Mouse (Mus musculus): ENCODE data around the gene Ovol2. TPM values are rescaled to one million over a fixed set of nuclear protein-coding genes. Genes with fewer than 3 reads are reported as not detected.
"Not testable (repeated sequence)": the region's sequence is repeated elsewhere in the genome, so short reads cannot be mapped to it uniquely, and the experiment has no call there.

Ovol2 gene
- polyA plus RNA-seq, 1 experiment from 2014 or later: 1.1 TPM

GRCm38 (mm10) chr2:144343158-144343557 lies 11.2 kb upstream of the Ovol2 start:
- Histone ChIP-seq H3K4me2 (replicated peaks) (no peak overlapping the region), H3K9me3 (no peaks in the 10 kb centered on the region), H3K9ac (no peak overlapping the region), H3K27me3 (no peaks in the 10 kb centered on the region), H3K36me3 (no peaks in the 10 kb centered on the region), H3K27ac (no peak overlapping the region), H3K4me1 (no peaks in the 10 kb centered on the region), H3K4me3 (no peak overlapping the region)
- WGBS: 80% methylated on average over 4 of the region's 4 CpGs
- ATAC-seq (ENCODE audit: insufficient number of reproducible peaks, insufficient read depth, low FRiP score, low TSS enrichment): no peak

- H3K27me3 ChIP-seq: peaks cover 25% of the 10 kb centered on the region
- H3K9ac ChIP-seq; H3K4me3 ChIP-seq; H3K36me3 ChIP-seq; H3K9me3 ChIP-seq; H3K4me1 ChIP-seq; ATAC-seq (ENCODE audit: insufficient number of reproducible peaks, insufficient read depth, low FRiP score, low TSS enrichment); H3K4me2 ChIP-seq (replicated peaks); H3K27ac ChIP-seq: not testable (repeated sequence)
- WGBS: 76% methylated on average over 6 of the region's 6 CpGs
Measured at GRCm38 (mm10) chr2:144338149-144338548, 6.2 kb upstream of the Ovol2 start.

GRCm38 (mm10) chr2:144337701-144338100 lies 5.8 kb upstream of the Ovol2 start:
- H3K27me3 ChIP-seq: peaks cover 29% of the 10 kb centered on the region
- H3K9ac ChIP-seq: no peak overlapping the region
- H3K9me3 ChIP-seq: no peaks in the 10 kb centered on the region
- no peak for ATAC-seq (ENCODE audit: insufficient number of reproducible peaks, insufficient read depth, low FRiP score, low TSS enrichment)
- WGBS: 72% methylated on average over 8 of the region's 8 CpGs
- H3K4me1 ChIP-seq: no peaks in the 10 kb centered on the region
- no peak overlapping the region for H3K27ac ChIP-seq
- no peak overlapping the region for H3K4me2 ChIP-seq (replicated peaks)
- no peak overlapping the region for H3K4me3 ChIP-seq
- no peaks in the 10 kb centered on the region for H3K36me3 ChIP-seq

GRCm38 (mm10) chr2:144337230-144337629 lies 5.3 kb upstream of the Ovol2 start:
- H3K36me3 ChIP-seq: no peaks in the 10 kb centered on the region
- H3K9ac ChIP-seq: no peak overlapping the region
- no peaks in the 10 kb centered on the region for H3K9me3 ChIP-seq
- peaks cover 33% of the 10 kb centered on the region for H3K27me3 ChIP-seq
- 0 out of 2 replicates have a peak, but pooled peaks cover 3% of the 10 kb centered on the region for H3K4me1 ChIP-seq
- no peak overlapping the region for H3K4me3 ChIP-seq
- 54% methylated on average over 3 of the region's 3 CpGs for WGBS
- no peak overlapping the region for H3K4me2 ChIP-seq (replicated peaks)
- H3K27ac ChIP-seq: no peak overlapping the region
- ATAC-seq (ENCODE audit: insufficient number of reproducible peaks, insufficient read depth, low FRiP score, low TSS enrichment): no peak

- 5% methylated on average over 28 of the region's 28 CpGs for WGBS
Measured at GRCm38 (mm10) chr2:144333138-144333842, 1.3 kb upstream of the Ovol2 start.

GRCm38 (mm10) chr2:144332486-144332885 lies 540 bp upstream of the Ovol2 start:
- ATAC-seq (ENCODE audit: insufficient number of reproducible peaks, insufficient read depth, low FRiP score, low TSS enrichment): no peak
- peak overlapping the region; percentile 93 for H3K4me2 ChIP-seq (replicated peaks)
- H3K36me3 ChIP-seq: no peaks in the 10 kb centered on the region
- peaks cover 78% of the 10 kb centered on the region for H3K27me3 ChIP-seq
- no peak overlapping the region for H3K27ac ChIP-seq
- no peaks in the 10 kb centered on the region for H3K9me3 ChIP-seq
- peak overlapping the region; percentile 49 for H3K4me3 ChIP-seq
- peaks cover 25% of the 10 kb centered on the region for H3K4me1 ChIP-seq
- H3K9ac ChIP-seq: no peak overlapping the region
- WGBS: 1% methylated on average over 9 of the region's 9 CpGs

More at GRCm38 (mm10) chr2:144333138-144333842, 1.3 kb upstream of the Ovol2 start:
- no peak for ATAC-seq (ENCODE audit: insufficient number of reproducible peaks, insufficient read depth, low FRiP score, low TSS enrichment)
- Histone ChIP-seq H3K27me3 (peaks cover 72% of the 10 kb centered on the region), H3K9me3 (no peaks in the 10 kb centered on the region), H3K27ac (no peak overlapping the region), H3K4me1 (peaks cover 25% of the 10 kb centered on the region), H3K4me3 (peak overlapping the region; percentile 49), H3K36me3 (no peaks in the 10 kb centered on the region), H3K4me2 (replicated peaks) (peak overlapping the region; percentile 93), H3K9ac (no peak overlapping the region; the same call in 1 of the 2 replicates)

GRCm38 (mm10) chr2:144330960-144331371 lies 980 bp downstream of the Ovol2 start:
- Histone ChIP-seq H3K27me3 (peaks cover 87% of the 10 kb centered on the region), H3K36me3 (no peaks in the 10 kb centered on the region), H3K9ac (peak overlapping the region; percentile 36), H3K9me3 (no peaks in the 10 kb centered on the region), H3K4me1 (peaks cover 25% of the 10 kb centered on the region), H3K4me2 (replicated peaks) (peak overlapping the region; percentile 93), H3K27ac (no peak overlapping the region), H3K4me3 (peak overlapping the region; percentile 49)
- 0 out of 2 replicates have a peak, but pooled peaks have one; percentile 10 for ATAC-seq (ENCODE audit: insufficient number of reproducible peaks, insufficient read depth, low FRiP score, low TSS enrichment)
- WGBS: under 1% methylated on average over 48 of the region's 50 CpGs

- Histone ChIP-seq H3K4me2 (replicated peaks) (peak overlapping the region; percentile 93), H3K4me3 (peak overlapping the region; percentile 49), H3K9ac (peak overlapping the region; percentile 36), H3K27ac (no peak overlapping the region), H3K4me1 (peaks cover 25% of the 10 kb centered on the region), H3K36me3 (no peaks in the 10 kb centered on the region), H3K9me3 (no peaks in the 10 kb centered on the region), H3K27me3 (peaks cover 84% of the 10 kb centered on the region)
- WGBS: under 1% methylated on average over 41 of the region's 41 CpGs
- ATAC-seq (ENCODE audit: insufficient number of reproducible peaks, insufficient read depth, low FRiP score, low TSS enrichment): no peak
Measured at GRCm38 (mm10) chr2:144330352-144330959, 1.5 kb downstream of the Ovol2 start.

- no peak overlapping the region for H3K9ac ChIP-seq
- peaks cover 25% of the 10 kb centered on the region for H3K4me1 ChIP-seq
- no peak overlapping the region for H3K4me3 ChIP-seq
- no peaks in the 10 kb centered on the region for H3K9me3 ChIP-seq
- H3K36me3 ChIP-seq: no peaks in the 10 kb centered on the region
- peak overlapping the region; percentile 24 for H3K4me2 ChIP-seq (replicated peaks)
- WGBS: 3% methylated on average over 10 of the region's 10 CpGs
- no peak for ATAC-seq (ENCODE audit: insufficient number of reproducible peaks, insufficient read depth, low FRiP score, low TSS enrichment)
- peaks cover 79% of the 10 kb centered on the region for H3K27me3 ChIP-seq
- no peak overlapping the region for H3K27ac ChIP-seq
Measured at GRCm38 (mm10) chr2:144329937-144330336, 2.0 kb downstream of the Ovol2 start.

GRCm38 (mm10) chr2:144329451-144329850 lies 2.5 kb downstream of the Ovol2 start:
- peak overlapping the region; percentile 24; the same call in 1 of the 2 replicates for H3K4me2 ChIP-seq (replicated peaks)
- ATAC-seq (ENCODE audit: insufficient number of reproducible peaks, insufficient read depth, low FRiP score, low TSS enrichment): no peak

GRCm38 (mm10) chr2:144324218-144324617 lies 7.7 kb downstream of the Ovol2 start:
- Histone ChIP-seq H3K27ac (no peak overlapping the region), H3K4me3 (no peak overlapping the region), H3K36me3 (no peaks in the 10 kb centered on the region), H3K9ac (no peak overlapping the region), H3K4me1 (no peaks in the 10 kb centered on the region), H3K9me3 (no peaks in the 10 kb centered on the region), H3K27me3 (peaks cover 25% of the 10 kb centered on the region), H3K4me2 (replicated peaks) (no peak overlapping the region)
- 68% methylated on average over 3 of the region's 3 CpGs for WGBS
- ATAC-seq (ENCODE audit: insufficient number of reproducible peaks, insufficient read depth, low FRiP score, low TSS enrichment): no peak

More at GRCm38 (mm10) chr2:144329451-144329850, 2.5 kb downstream of the Ovol2 start:
- peaks cover 25% of the 10 kb centered on the region for H3K4me1 ChIP-seq
- no peaks in the 10 kb centered on the region for H3K36me3 ChIP-seq
- peaks cover 74% of the 10 kb centered on the region for H3K27me3 ChIP-seq
- H3K9me3 ChIP-seq: no peaks in the 10 kb centered on the region
- 3% methylated on average over 8 of the region's 10 CpGs for WGBS
- H3K9ac ChIP-seq: no peak overlapping the region
- H3K27ac ChIP-seq: no peak overlapping the region
- H3K4me3 ChIP-seq: no peak overlapping the region

GRCm38 (mm10) chr2:144311372-144311771 lies 20.6 kb downstream of the Ovol2 start:
- Histone ChIP-seq H3K9ac (no peak overlapping the region), H3K4me2 (replicated peaks) (no peak overlapping the region), H3K27ac (no peak overlapping the region), H3K27me3 (no peaks in the 10 kb centered on the region), H3K9me3 (no peaks in the 10 kb centered on the region), H3K36me3 (no peaks in the 10 kb centered on the region), H3K4me1 (no peaks in the 10 kb centered on the region), H3K4me3 (no peak overlapping the region)
- no peak for ATAC-seq (ENCODE audit: insufficient number of reproducible peaks, insufficient read depth, low FRiP score, low TSS enrichment)
- 74% methylated on average over 2 of the region's 2 CpGs for WGBS

Measured in embryonic facial prominence, embryonic 12.5 days (tissue).